Mouse (Mus musculus) naive thymus-derived CD4-positive, alpha-beta T cell, adult 2 months (primary cell): ENCODE results near the gene Olfr695.
"Not testable (repeated sequence)": the region's sequence is repeated elsewhere in the genome, so short reads cannot be mapped to it uniquely, and the experiment has no call there.

Experiments used
- DNase-seq: peaks from one replicate; pipeline ENCODE4 v3.0.0-alpha.2; 2011; ENCODE audit warnings: low read depth

Gene Olfr695

DNA sequence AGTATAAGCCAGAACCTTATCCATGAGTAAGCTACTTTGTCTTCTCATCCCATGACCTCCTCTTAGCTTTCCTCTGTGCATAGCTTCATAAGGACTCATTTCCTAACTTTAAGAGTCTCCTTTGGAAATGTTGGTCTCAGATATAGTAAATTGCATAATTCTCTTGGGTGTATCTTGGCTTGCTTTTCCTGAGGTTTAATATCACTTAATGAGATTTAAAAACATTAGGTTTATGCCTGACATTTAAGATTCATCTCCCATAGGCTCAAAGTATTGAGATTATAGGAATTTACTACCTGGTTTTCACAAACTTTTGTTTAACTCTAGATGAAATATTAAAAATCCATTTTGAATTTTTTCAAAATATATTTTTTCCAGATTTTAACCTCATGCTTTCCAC is at the start of gene Olfr695:
Gene Olfr695 (minus strand): TSS at position 101 of the 400 bp plus-strand sequence.
- no peak for DNase-seq

DNA sequence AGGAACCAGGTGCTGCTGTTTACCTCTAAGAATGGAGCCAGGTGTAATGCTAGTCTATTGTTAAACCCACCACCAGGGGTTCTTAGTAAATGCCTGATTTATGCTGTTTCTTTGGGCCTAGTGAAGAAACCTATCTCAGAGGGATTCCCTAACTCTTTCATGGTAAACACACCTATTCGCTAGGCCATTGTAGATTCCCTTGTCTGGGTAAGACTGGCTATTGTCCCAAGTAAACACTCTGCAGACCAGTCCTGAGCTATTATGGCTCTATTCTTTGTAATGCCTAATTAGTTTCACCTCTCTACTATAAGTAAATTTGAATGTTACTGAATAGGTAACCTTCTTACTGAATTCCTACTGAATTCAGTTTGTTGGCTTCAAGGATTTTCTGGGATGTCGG is 44.8 kb upstream of the Olfr695 start:
- DNase-seq = not testable (repeated sequence)

DNA sequence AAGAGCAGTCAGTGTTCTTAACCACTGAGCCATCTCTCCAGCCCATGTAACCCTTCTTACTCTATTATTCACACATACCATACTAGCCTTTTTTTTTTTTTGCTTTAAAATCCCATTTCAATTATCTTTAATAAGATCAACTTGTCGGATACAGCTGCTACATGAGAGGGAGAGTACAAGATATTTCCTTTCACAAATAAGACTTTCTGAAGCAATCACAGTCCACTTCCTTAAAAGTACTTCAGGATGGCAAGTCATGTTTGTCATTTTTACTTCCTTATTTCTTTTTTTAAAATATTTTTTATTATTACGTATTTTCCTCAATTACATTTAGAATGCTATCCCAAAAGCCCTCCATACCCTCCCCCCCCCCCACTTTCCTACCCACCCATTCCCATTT is 42.6 kb upstream of the Olfr695 start:
- DNase-seq = no peak

DNA sequence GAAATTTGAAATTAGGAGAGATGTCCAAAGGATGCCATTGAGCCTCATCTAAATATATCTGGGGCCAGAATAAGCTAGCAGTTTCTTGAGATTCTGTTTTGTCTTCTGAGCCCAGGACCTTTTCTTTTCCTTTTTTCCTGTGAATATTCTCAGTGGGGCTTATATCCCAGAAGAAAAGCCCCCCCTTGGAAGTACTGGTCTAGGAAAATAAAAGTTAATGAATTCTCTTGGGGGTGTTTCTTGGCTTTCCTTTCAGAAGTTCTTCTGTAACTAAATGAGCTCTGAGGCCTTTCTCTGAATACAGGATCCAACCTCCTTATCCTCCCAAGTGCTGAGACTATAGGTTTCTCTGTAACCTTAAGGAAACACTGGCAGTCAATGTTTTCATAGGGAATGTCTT is 39.1 kb upstream of the Olfr695 start, which contains the start of gene Olfr698:
Gene Olfr698 (minus strand): TSS at position 101 of the 400 bp plus-strand sequence.
- no peak for DNase-seq

DNA sequence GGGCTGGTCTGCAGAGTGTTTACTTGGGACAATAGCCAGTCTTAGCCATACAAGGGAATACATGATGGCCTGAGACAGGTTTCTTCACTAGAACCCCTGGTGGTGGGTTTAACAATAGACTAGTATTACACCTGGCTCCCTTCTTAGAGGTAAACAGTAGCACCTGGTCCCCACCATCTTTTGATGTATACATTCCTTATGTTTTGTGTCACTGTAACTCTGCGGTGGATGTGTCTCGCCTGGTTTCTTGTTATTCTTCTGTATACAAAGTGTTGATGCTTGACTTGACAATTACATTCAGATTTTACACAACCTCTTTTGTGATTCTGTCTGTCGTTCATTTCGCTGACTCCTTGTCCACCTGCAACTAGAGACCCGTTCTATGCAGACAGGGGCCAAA is 29.6 kb upstream of the Olfr695 start:
- DNase-seq = no peak

DNA sequence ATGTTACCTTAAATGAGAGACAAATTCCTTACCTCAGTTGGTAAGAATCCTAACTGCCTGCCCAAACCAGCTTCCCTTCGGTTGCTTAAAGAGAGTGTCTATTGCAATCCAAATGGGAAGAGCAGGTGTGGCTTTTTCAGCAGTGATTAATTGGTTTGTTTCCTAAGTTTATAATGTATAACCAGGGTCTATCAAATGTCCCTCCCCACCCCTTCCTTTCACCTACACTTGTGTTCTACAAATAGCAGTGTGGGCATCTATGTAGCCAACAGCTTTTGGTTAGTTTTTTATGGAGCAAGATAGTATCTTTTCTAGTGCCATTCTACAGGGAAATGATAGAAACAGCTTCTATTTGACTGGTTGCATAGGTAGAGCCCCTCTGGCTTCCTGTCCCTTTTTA is 26.1 kb upstream of the Olfr695 start, which contains the start of gene Olfr697:
Gene Olfr697 (minus strand): TSS at position 101 of the 400 bp plus-strand sequence.
- no peak for DNase-seq

DNA sequence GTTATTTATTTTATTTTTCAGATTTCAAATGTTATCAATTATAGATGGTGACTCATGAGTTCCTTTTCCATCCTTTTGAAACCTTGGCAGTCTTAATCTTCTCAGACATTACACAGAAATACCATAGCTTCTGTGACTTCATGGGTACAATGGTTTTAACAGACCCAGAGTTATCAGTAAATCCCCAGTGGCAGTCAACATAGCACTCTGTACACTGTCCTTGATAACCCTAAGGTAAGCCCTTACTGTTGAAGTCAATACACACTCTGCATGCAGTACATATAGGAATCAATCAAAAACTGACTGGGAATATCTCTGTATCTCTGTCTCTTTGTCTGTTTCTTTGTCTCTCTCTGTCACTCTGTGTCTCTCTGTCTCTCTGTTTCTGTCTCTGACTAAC is 20.8 kb upstream of the Olfr695 start:
- no peak for DNase-seq

DNA sequence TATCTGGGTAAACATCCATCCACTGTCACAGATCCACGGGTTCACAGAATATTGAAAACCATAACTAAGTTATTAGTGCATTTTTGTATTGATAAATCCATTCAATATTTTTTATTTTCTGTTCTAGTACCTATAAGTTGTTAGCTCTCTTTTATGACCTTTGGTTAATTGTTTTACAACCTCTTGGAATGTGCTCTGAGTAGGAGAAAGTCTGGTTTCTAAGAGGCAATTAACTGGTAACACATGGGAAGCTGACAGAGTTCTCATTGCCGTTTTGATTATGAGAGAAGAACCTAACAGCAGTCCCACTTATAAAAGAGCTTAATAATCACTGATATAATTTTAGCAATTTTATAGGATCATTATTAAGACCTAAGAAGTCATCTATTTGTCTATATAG is 17.5 kb upstream of the Olfr695 start:
- DNase-seq = no peak

DNA sequence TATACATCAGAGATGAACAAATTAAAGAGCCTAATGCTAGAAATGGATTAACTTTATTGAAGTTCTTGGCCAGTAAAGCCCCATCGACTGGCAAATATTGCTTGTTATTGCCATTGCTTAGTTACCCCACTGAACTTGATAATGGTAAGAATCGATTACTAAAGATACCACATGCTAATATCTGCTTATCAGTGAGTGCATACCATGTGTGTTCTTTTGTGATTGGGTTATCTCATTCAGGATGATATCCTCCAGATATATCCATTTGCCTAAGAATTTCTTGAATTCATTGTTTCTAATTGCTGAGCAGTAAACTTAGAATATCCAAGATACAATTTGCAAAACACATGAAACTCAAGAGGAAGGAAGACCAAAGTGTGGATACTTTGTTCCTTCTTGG is 9.5 kb upstream of the Olfr695 start:
- not testable (repeated sequence) for DNase-seq

DNA sequence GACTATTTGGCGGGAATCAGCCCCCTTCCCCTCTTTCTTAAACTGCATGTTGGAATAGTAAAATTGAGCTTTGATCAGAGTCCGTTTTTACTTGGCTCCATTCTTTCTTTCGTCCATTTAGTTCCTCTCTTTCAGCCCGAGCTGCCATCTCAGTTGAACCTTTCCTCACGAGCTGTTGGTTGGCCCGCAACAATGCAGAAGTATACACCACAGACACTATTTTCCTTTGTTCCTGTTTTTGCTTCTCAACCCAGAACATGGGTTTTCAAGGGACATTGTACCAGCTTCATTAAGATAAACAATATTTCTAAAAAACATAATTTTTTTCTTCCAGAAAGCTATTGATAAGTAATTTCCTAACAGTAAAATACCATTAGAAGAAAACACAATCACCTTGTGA is 4.7 kb downstream of the Olfr695 start:
- DNase-seq = no peak

DNA sequence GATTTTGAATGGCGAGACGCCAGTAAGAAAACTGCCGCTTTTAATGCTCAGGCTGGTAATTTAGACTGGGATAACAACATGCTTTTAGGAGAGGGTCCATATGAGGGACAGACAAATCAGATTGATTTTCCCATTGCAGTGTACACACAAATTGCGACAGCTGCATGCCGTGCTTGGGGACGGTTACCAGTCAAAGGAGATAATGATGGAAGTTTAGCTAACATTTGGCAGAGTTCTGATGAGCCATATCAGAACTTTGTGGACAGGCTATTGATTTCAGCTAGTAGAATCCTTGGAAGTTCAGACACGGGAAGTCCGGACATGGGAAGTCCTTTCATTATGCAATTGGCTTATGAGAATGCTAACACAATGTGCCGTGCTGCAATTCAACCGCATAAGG is 8.5 kb downstream of the Olfr695 start:
- not testable (repeated sequence) for DNase-seq

DNA sequence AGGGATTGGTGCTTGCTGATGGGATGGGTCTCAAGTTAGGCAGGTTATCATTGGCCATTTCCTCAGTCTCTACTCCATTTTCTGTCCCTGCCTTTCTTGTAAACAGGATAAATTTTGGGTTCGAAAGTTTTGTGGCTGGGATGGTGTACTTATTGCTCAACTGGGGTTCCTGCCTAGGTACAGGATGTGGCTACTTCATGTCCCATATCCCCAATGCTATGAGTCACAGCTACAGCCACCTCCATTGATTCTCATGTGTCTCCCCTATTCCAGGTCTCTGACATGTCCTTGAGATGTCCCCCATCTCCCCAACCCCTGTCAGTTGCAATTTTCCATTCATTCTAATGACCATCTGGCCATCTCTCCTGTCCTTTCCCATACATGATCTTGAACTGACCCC is 19.3 kb downstream of the Olfr695 start:
- DNase-seq = no peak

DNA sequence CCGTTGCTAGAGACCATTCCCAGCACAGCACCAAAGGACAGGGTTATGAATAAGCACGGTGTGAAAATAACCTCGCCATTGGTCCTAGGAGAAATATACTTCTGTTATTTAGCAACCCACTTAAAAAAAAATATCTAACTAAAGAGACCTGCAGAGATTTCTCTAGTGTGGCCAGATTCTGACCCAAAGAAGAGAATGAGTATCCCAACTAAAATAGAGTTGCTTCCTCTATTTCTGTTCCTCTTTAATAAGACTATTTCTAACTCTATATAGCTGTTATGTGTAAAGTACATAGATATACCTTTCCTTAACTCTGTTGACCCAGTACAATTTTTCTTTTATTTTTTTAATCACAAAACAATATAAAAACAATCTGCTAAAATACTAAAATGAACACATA is 23.2 kb downstream of the Olfr695 start:
- DNase-seq = no peak

DNA sequence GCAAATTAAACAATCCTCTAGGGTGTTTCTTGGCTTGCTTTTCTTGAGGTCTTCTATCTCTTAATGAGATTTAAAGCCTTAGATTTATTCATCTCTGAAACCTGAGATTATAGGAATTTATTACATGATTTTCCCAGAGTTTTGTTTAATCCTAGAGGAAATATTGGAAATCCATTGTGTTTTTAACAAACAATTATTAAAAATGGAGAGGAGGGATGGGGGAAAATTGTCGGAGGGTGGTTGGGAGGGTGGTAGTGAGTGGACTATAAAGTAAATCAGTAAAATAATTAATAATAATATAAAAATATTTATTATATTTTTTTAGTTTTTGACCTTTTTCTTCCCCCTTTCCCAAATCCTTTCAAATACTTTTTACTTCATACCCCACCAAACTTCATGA is 24.5 kb downstream of the Olfr695 start, which contains the start of gene Olfr694:
Gene Olfr694 (minus strand): TSS at position 101 of the 400 bp plus-strand sequence.
- DNase-seq = no peak

DNA sequence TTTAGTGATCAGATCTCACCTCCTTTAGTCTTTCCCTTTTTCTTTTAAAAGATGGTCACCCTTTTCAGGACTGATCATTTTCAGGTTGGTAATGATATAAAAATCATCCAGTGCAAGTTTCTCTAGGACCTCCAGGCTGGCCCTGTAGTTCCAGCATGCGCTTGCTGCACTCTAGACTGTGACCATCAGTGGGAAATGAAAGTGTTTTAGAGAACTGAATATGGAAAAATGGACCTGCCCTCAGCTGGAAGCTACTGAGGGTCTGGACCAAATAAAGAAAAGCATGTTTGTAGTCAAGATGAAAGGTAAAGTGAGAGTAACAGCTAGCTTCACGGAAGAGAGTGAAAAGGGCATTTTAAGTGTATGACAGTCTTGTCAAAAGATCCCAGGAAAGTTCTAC is 30.8 kb downstream of the Olfr695 start:
- DNase-seq = no peak

DNA sequence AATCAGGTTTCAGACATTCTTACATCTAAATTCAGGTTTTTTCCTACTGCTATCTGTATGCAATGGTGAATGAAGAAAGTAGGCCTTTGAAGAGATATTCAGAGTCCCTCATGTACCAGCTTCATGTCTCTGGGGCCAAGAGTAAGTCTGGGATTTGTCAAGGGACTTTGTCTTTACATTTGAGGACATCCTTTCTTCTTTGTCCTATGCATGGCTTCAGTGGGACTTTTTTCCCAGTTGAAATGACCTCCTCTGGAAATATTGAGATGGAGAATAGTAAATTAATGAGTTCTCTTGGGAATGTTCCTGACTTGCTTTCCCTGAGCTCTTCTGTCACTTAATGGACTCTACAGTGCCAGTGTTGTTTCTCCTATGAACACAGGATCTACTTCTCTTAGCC is 35.7 kb downstream of the Olfr695 start, which contains the start of gene Olfr693:
Gene Olfr693 (minus strand): TSS at position 101 of the 400 bp plus-strand sequence.
- no peak for DNase-seq
